Mouse (Mus musculus): ENCODE results near the gene Abcg4. TPM values are rescaled to one million over a fixed set of nuclear protein-coding genes. Genes with fewer than 3 reads are reported as not detected.
A peak's percentile ranks its signal among the peaks of the same experiment; 100 is the strongest.

Abcg4 gene
- total and polyA plus RNA-seq, 3 experiments = 4.1 to 17.1 TPM; not detected in 1

DNA sequence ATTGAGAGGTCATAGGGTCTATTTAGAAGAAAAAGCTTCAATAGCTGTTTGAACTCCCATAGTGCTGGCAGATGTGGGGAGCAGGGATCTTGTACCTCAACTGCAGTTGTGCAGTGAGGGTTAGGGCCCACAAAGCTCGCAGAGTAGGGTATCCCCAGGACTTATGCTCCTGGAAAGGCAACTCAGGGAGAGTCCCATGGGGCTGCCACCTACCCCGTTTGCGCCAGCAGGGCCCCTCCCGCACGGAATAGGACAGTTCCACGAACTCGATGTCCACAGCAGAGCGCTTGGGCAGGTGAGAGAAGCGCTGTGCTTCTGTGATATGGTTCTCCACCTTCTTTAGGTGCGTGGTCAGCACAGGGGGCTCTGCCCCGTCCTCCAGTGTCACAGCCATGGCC, 1.4 kb downstream of the Abcg4 start:
- Histone ChIP-seq H3K36me3 (ENCODE audit: control insufficient read depth in 1 of 2, insufficient read depth in 2 of 2, low read length in 2 of 2) (peaks cover under 1 to 11% of the 10 kb centered on the region in 2 experiments), H3K79me2 (ENCODE audit: control insufficient read depth, insufficient read depth, low read length, poor library complexity) (peaks cover 8% of the 10 kb centered on the region; the same call in 1 of the 2 replicates), H3K4me3 (ENCODE audit: control insufficient read depth in 1 of 2, insufficient read depth in 1 of 2, low read depth in 2 of 2, low read length in 2 of 2) (peak overlapping the region; percentile 70), H3K27ac (ENCODE audit: control insufficient read depth, low read depth, low read length) (peak overlapping the region; percentile 17), H3K4me1 (ENCODE audit: control insufficient read depth in 1 of 2, insufficient read depth in 2 of 2, low read length in 2 of 2) (peaks cover 8 to 22% of the 10 kb centered on the region in 2 experiments), H3K27me3 (ENCODE audit: control insufficient read depth in 1 of 2, insufficient read depth in 2 of 2, low read length in 2 of 2) (no peaks in the 10 kb centered on the region), H3K9ac (ENCODE audit: control insufficient read depth, low read depth, low read length, poor library complexity, severe bottlenecking) (peak overlapping the region; percentile 64), H3K9me3 (replicated peaks; ENCODE audit: insufficient read depth, low read length) (no peaks in the 10 kb centered on the region)
- peak; percentile 45 for DNase-seq (ENCODE audit: low read depth, low spot score)
- TF ChIP-seq SIN3A (IDR thresholded peaks at IDR 0.05; ENCODE audit: low read length) (0 out of 2 replicates have a peak, but pooled peaks have one; percentile 14), POLR2A (IDR thresholded peaks at IDR 0.05; ENCODE audit: control insufficient read depth in 1 of 2, insufficient read depth in 1 of 2, low read depth in 1 of 2, low read length in 2 of 2, poor library complexity in 1 of 2) (0 out of 4 replicates have a peak, but pooled peaks of 1 of the 2 experiments have one; percentile 23), ELF1 (IDR thresholded peaks at IDR 0.05; ENCODE audit: low read depth, low read length) (no peak)

DNA sequence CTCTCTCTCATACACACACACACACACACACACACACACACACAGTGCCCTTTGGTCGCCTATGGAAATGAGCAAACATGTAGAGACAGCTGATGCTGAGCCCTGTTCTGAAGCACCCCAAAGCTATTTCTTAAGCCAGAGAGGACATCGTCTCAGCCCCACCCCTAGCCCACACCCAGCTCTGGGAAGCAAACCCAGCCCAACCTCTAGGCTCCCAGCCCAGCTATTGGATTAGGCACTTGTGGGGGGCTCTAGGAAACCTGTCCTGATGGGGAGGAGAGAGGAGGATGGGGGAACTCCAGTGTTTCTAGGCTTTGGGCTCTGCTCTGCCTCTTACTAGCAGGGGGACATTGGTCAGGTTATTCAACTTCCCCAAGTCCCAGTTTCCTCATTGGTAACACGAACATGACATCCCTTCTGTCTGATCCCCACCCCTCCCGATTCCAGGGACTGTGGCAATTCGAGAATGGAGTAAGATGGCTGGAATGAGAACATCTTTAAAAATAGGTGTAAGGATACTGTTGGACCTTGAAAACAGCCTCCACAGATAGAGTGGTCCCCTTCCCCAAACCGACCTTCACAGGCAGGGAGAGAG, 2.1 kb downstream of the Abcg4 start:
- Histone ChIP-seq H3K27me3 (ENCODE audit: control insufficient read depth in 1 of 2, insufficient read depth in 2 of 2, low read length in 2 of 2) (no peaks in the 10 kb centered on the region), H3K9ac (ENCODE audit: control insufficient read depth, low read depth, low read length, poor library complexity, severe bottlenecking) (peak overlapping the region; percentile 10; the same call in 1 of the 2 replicates), H3K79me2 (ENCODE audit: control insufficient read depth, insufficient read depth, low read length, poor library complexity) (peaks cover 8% of the 10 kb centered on the region; the same call in 1 of the 2 replicates), H3K4me1 (ENCODE audit: control insufficient read depth in 1 of 2, insufficient read depth in 2 of 2, low read length in 2 of 2) (peaks cover 8 to 22% of the 10 kb centered on the region in 2 experiments), H3K4me3 (ENCODE audit: control insufficient read depth in 1 of 2, insufficient read depth in 1 of 2, low read depth in 2 of 2, low read length in 2 of 2) (peak overlapping the region; percentile 70), H3K36me3 (ENCODE audit: control insufficient read depth in 1 of 2, insufficient read depth in 2 of 2, low read length in 2 of 2) (peaks cover 0 to 11% of the 10 kb centered on the region in 2 experiments; a peak in 3 of 4 replicates), H3K27ac (ENCODE audit: control insufficient read depth, low read depth, low read length) (no peak overlapping the region; the same call in 1 of the 2 replicates), H3K9me3 (replicated peaks; ENCODE audit: insufficient read depth, low read length) (no peaks in the 10 kb centered on the region)
- TF ChIP-seq MYB (IDR thresholded peaks at IDR 0.05; ENCODE audit: low read depth, low read length) (no peak), KAT2A (conservative IDR thresholded peaks at IDR 0.05; ENCODE audit: low read depth, low read length) (no peak), HCFC1 (IDR thresholded peaks at IDR 0.05; ENCODE audit: low read depth, low read length) (no peak), CHD2 (IDR thresholded peaks at IDR 0.05; ENCODE audit: low read length) (no peak), ZC3H11A (IDR thresholded peaks at IDR 0.05; ENCODE audit: low read depth, low read length) (no peak), JUND (IDR thresholded peaks at IDR 0.05; ENCODE audit: low read depth, low read length) (0 out of 2 replicates have a peak, but pooled peaks have one; percentile 3)
- DNase-seq (ENCODE audit: low read depth, low spot score) = peak; percentile 60

DNA sequence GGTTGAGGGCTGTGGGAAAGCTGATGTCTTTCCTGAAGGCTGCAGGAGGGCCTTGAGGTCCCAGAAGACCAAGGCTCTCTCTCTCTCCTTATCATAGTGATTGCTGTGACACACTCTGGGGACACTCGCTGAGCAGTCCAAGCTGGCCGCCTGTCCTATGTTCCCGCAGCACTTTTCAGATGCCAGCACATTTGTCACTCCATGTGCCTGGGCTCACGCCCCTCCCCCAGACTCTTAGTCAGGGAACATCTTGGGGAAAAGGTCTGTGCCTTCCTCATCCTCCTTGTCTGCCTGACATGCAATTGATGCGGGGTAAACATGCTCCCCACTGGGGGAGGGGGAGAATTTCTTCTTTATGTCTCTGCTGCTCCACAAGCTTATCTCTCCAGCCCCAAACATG, 5.2 kb downstream of the Abcg4 start:
- no peak overlapping the region for H3K4me3 ChIP-seq (ENCODE audit: control insufficient read depth in 1 of 2, insufficient read depth in 1 of 2, low read depth in 2 of 2, low read length in 2 of 2)
- no peak overlapping the region for H3K27ac ChIP-seq (ENCODE audit: control insufficient read depth, low read depth, low read length)
- peaks cover 0 to 2% of the 10 kb centered on the region in 2 experiments; a peak in 3 of 4 replicates for H3K36me3 ChIP-seq (ENCODE audit: control insufficient read depth in 1 of 2, insufficient read depth in 2 of 2, low read length in 2 of 2)
- H3K9me3 ChIP-seq (replicated peaks; ENCODE audit: insufficient read depth, low read length) = no peaks in the 10 kb centered on the region
- no peak for TF ChIP-seq RAD21 (IDR thresholded peaks at IDR 0.05; ENCODE audit: low read depth, low read length)
- H3K79me2 ChIP-seq (ENCODE audit: control insufficient read depth, insufficient read depth, low read length, poor library complexity) = peaks cover 8% of the 10 kb centered on the region; the same call in 1 of the 2 replicates
- peaks cover 2 to 15% of the 10 kb centered on the region in 2 experiments for H3K4me1 ChIP-seq (ENCODE audit: control insufficient read depth in 1 of 2, insufficient read depth in 2 of 2, low read length in 2 of 2)
- H3K27me3 ChIP-seq (ENCODE audit: control insufficient read depth in 1 of 2, insufficient read depth in 2 of 2, low read length in 2 of 2) = no peaks in the 10 kb centered on the region
- no peak for DNase-seq (ENCODE audit: low read depth, low spot score)
- H3K9ac ChIP-seq (ENCODE audit: control insufficient read depth, low read depth, low read length, poor library complexity, severe bottlenecking) = no peak overlapping the region

All from MEL (cell line).